Mouse (Mus musculus) lung, postnatal 0 days (tissue): ENCODE measurements at regions not wholly inside any gene's neighbourhood (a gene's known extent, or its start where the extent isn't known, plus 50 kb on each side); places are given as distances from the start of the nearest gene placed in this dataset.

Source experiments
- ATAC-seq: fragments of 200-750 bp; cut with Nextera tagmentation; 2 replicates; pipeline ENCODE4 v1.8.0; 2017; ENCODE audit warnings: moderate library complexity
- DNase-seq: peaks from one replicate; pipeline ENCODE4 v3.0.0-alpha.2; 2016; ENCODE audit warnings: low spot score
- H3K27ac ChIP-seq: fragments of 300-500 bp; sonication (generic); 2 replicates; pipeline ENCODE4 v1.5.1; 2014; ENCODE audit warnings: antibody characterized with exemption, mild to moderate bottlenecking, low read length, mixed read lengths
- H3K27me3 ChIP-seq: fragments of 300-500 bp; sonication (generic); replicated peaks from 2 replicates; pipeline ENCODE4 v1.6.1; 2014; ENCODE audit warnings: low read length, mixed read lengths; ENCODE audit not compliant: insufficient read depth
- H3K36me3 ChIP-seq: fragments of 300-500 bp; sonication (generic); 2 replicates; pipeline ENCODE4 v1.6.1; 2014; ENCODE audit warnings: low read length, mixed read lengths; ENCODE audit not compliant: insufficient read depth
- H3K4me1 ChIP-seq: fragments of 300-500 bp; sonication (generic); 2 replicates; pipeline ENCODE4 v1.6.1; 2014; ENCODE audit warnings: antibody characterized with exemption, low read depth, low read length, mixed read lengths; ENCODE audit not compliant: insufficient read depth
- H3K4me2 ChIP-seq: fragments of 300-500 bp; sonication (generic); replicated peaks from 2 replicates; pipeline ENCODE4 v1.6.1; 2014; ENCODE audit warnings: low read depth, mild to moderate bottlenecking, low read length, moderate library complexity, mixed read lengths
- H3K4me3 ChIP-seq: fragments of 300-500 bp; sonication (generic); 2 replicates; pipeline ENCODE4 v1.5.1; 2014; ENCODE audit warnings: low read depth, low read length
- H3K9ac ChIP-seq: fragments of 300-500 bp; sonication (generic); replicated peaks from 2 replicates; pipeline ENCODE4 v1.6.1; 2014; ENCODE audit warnings: low read depth, mild to moderate bottlenecking
- H3K9me3 ChIP-seq: fragments of 300-500 bp; sonication (generic); 2 replicates; pipeline ENCODE4 v1.6.1; 2016; ENCODE audit warnings: low read length, mixed read lengths
- CTCF ChIP-seq: IDR thresholded peaks from 2 replicates; pipeline ENCODE4 v1.5.1; 2016; ENCODE audit warnings: antibody characterized with exemption, mild to moderate bottlenecking
- EP300 ChIP-seq: IDR thresholded peaks from 2 replicates; pipeline ENCODE4 v1.6.1; 2016; ENCODE audit warnings: antibody characterized with exemption, mild to moderate bottlenecking, control low read depth
- WGBS: fragments of 180-500 bp; shearing (Covaris S2); extraction: QIAGEN DNeasy Blood & Tissue Kit; methylation state at CpG from one replicate; pipeline ENCODE4 v1.1.7; 2014; 5-methylcytosine and 5-hydroxymethylcytosine counted together

GRCm38 (mm10) chr4:67546013-67546412 lies 718.6 kb downstream of the Tlr4 start:
- Histone ChIP-seq H3K4me1 (no peaks in the 10 kb centered on the region), H3K4me3 (no peak overlapping the region), H3K9me3 (no peaks in the 10 kb centered on the region), H3K27me3 (no peaks in the 10 kb centered on the region), H3K9ac (no peak overlapping the region), H3K36me3 (no peaks in the 10 kb centered on the region), H3K27ac (no peak overlapping the region), H3K4me2 (no peak overlapping the region)
- 44% methylated on average over 1 of the region's 1 CpGs for WGBS
- DNase-seq: no peak
- TF ChIP-seq EP300 (no peak), CTCF (no peak)
- ATAC-seq: no peak

DNA sequence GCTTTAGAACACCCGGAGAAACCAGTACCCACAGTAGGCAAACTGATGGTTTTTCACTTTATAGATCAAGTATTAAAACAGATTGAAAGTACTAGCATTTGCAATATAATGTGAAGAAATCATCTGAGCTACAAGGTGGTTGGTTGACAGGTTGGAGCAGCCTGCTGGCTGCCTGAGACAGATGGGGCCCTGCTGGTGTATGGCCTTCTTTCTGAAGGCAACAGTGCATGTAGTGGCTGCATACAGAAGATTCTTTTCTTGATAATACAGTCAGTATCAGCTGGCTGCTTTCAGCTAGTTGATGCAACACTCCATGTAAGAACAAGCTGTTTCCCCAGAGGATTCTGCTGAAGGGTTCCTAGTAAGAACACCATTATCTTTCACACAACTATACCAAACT lies 720.6 kb downstream of the Tlr4 start:
- TF ChIP-seq EP300 (no peak), CTCF (no peak)
- H3K4me2 ChIP-seq: no peak overlapping the region
- ATAC-seq (no peak), DNase-seq (no peak)
- H3K27me3 ChIP-seq: no peaks in the 10 kb centered on the region
- no peak overlapping the region for H3K27ac ChIP-seq
- H3K4me1 ChIP-seq: no peaks in the 10 kb centered on the region
- H3K9ac ChIP-seq: no peak overlapping the region
- no peaks in the 10 kb centered on the region for H3K9me3 ChIP-seq
- WGBS: 87% methylated on average over 1 of the region's 1 CpGs
- no peaks in the 10 kb centered on the region for H3K36me3 ChIP-seq
- no peak overlapping the region for H3K4me3 ChIP-seq

DNA sequence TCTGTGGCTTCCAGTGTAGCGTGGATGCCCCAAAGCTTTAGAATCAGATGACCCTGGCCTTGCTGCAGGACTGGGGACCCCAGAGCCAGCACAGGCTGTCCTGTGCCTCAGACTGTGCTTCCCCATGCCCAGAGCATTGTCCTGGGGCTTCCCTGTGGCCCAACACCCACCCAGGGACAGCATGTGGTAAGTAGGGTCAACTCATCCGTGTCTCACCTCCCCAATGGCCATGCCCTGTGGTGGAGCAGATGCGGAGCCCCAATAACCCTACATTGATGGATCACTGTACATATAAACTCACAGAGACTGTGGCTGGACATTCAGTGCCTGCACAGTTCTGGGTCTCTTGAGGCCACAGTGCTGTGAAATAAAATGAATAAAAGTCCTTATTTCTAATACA lies 726.1 kb downstream of the Tlr4 start:
- 75% methylated on average over 3 of the region's 3 CpGs for WGBS
- no peaks in the 10 kb centered on the region for H3K27me3 ChIP-seq
- no peak overlapping the region for H3K9ac ChIP-seq
- no peak overlapping the region for H3K4me2 ChIP-seq
- DNase-seq: no peak
- no peak overlapping the region for H3K27ac ChIP-seq
- H3K9me3 ChIP-seq: no peaks in the 10 kb centered on the region
- TF ChIP-seq EP300 (no peak), CTCF (no peak)
- H3K4me3 ChIP-seq: no peak overlapping the region
- no peaks in the 10 kb centered on the region for H3K4me1 ChIP-seq
- H3K36me3 ChIP-seq: no peaks in the 10 kb centered on the region
- ATAC-seq: no peak

- no peak overlapping the region for H3K4me2 ChIP-seq
- no peak overlapping the region for H3K4me3 ChIP-seq
- no peak overlapping the region for H3K27ac ChIP-seq
- no peaks in the 10 kb centered on the region for H3K36me3 ChIP-seq
- TF ChIP-seq CTCF (no peak), EP300 (no peak)
- 72% methylated on average over 3 of the region's 3 CpGs for WGBS
- no peak overlapping the region for H3K9ac ChIP-seq
- H3K4me1 ChIP-seq: no peaks in the 10 kb centered on the region
- no peaks in the 10 kb centered on the region for H3K9me3 ChIP-seq
- DNase-seq: no peak
- no peak for ATAC-seq
- H3K27me3 ChIP-seq: no peaks in the 10 kb centered on the region
These were observed 747.4 kb downstream of the Tlr4 start for GRCm38 (mm10) chr4:67574816-67575215.

DNA sequence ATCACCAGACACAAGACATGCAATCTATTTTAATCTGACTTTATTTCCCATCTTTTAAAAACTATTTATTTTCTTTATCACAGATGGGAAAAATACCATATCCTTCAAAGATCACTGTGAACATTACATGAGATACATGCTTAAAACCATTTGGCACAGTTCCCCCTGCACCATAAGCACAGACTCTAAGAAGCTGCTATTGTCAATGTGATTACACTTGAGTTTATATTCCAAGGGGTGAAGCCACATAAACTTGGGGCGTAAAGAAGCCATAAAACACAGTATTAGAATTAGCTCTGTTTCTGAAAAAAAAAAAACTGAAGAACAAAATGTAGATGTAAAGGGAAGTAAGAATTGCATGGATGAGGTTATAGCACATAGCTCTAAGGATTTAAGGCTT lies 762.1 kb downstream of the Tlr4 start:
- DNase-seq (no peak), ATAC-seq (no peak)
- no peaks in the 10 kb centered on the region for H3K4me1 ChIP-seq
- H3K4me2 ChIP-seq: no peak overlapping the region
- H3K27ac ChIP-seq: no peak overlapping the region
- 67% methylated on average over 1 of the region's 1 CpGs for WGBS
- no peak for TF ChIP-seq EP300
- TF ChIP-seq CTCF: no peak
- no peak overlapping the region for H3K4me3 ChIP-seq
- H3K36me3 ChIP-seq: no peaks in the 10 kb centered on the region
- no peak overlapping the region for H3K9ac ChIP-seq
- H3K9me3 ChIP-seq: no peaks in the 10 kb centered on the region
- no peaks in the 10 kb centered on the region for H3K27me3 ChIP-seq

- ATAC-seq: no peak
- no peak overlapping the region for H3K9ac ChIP-seq
- WGBS: 60% methylated on average over 7 of the region's 7 CpGs
- TF ChIP-seq CTCF (no peak), EP300 (no peak)
- H3K4me3 ChIP-seq: no peak overlapping the region
- no peak for DNase-seq
- H3K9me3 ChIP-seq: no peaks in the 10 kb centered on the region
- no peaks in the 10 kb centered on the region for H3K36me3 ChIP-seq
- no peak overlapping the region for H3K4me2 ChIP-seq
- no peaks in the 10 kb centered on the region for H3K27me3 ChIP-seq
- H3K4me1 ChIP-seq: no peaks in the 10 kb centered on the region
- no peak overlapping the region for H3K27ac ChIP-seq
These were observed 762.8 kb downstream of the Tlr4 start for GRCm38 (mm10) chr4:67589976-67590727.

DNA sequence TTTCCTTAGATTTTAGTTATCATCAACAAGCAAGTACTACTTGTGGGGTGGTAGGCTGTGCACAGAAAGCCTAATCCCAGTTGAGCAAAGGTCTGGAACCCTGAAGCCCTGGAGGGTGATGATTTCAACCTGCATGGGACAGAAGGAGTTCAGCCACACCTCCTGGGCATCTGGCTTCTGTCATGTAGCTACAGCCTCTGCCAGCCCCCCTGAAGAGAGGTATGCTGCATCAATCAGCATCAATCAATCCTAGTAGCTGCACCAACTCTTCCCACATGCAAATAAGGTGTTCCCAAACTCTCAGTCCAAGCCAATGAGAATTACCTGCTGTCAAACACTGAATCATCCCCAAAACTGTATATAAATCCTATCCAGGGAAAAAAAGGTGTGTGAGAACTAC lies 779.8 kb downstream of the Tlr4 start:
- no peak for DNase-seq
- Histone ChIP-seq H3K4me3 (no peak overlapping the region), H3K27ac (no peak overlapping the region), H3K4me1 (no peaks in the 10 kb centered on the region), H3K9ac (no peak overlapping the region), H3K36me3 (no peaks in the 10 kb centered on the region), H3K27me3 (no peaks in the 10 kb centered on the region), H3K9me3 (no peaks in the 10 kb centered on the region), H3K4me2 (no peak overlapping the region)
- TF ChIP-seq CTCF (no peak), EP300 (no peak)
- ATAC-seq: no peak
